Mouse (Mus musculus): ENCODE measurements at regions not wholly inside any gene's neighbourhood (a gene's known extent, or its start where the extent isn't known, plus 50 kb on each side); places are given as distances from the start of the nearest gene placed in this dataset.

GRCm38 (mm10) chr10:91971951-91972350 lies 750.3 kb downstream of the Nedd1 start:
- TF ChIP-seq CTCF (IDR thresholded peaks at IDR 0.05; ENCODE audit: control insufficient read depth, insufficient read depth, insufficient read length): no peak
- no peak for TF ChIP-seq MYOG (IDR thresholded peaks at IDR 0.05; ENCODE audit: control insufficient read depth, extremely low read depth, insufficient read length)
- no peak for TF ChIP-seq CEBPB (IDR thresholded peaks at IDR 0.05; ENCODE audit: low read depth)
- TF ChIP-seq FOSL1 (IDR thresholded peaks at IDR 0.05; ENCODE audit: insufficient read depth, low read length, poor library complexity, severe bottlenecking): no peak
- TF ChIP-seq MAX (IDR thresholded peaks at IDR 0.05): no peak
- TF ChIP-seq USF1 (IDR thresholded peaks at IDR 0.05; ENCODE audit: low read depth): no peak
- TF ChIP-seq MYOD1 (IDR thresholded peaks at IDR 0.05; ENCODE audit: control insufficient read depth, insufficient read length, low read depth): no peak
- Histone ChIP-seq H3ac (ENCODE audit: control insufficient read depth, insufficient read length, low read depth) (no peak overlapping the region), H3K79me2 (ENCODE audit: control insufficient read depth, insufficient read depth) (no peaks in the 10 kb centered on the region), H3K4me3 (ENCODE audit: insufficient read depth, poor library complexity, severe bottlenecking) (no peak overlapping the region), H3K27me3 (ENCODE audit: control insufficient read depth, insufficient read depth, insufficient read length) (no peaks in the 10 kb centered on the region), H3K36me3 (ENCODE audit: control insufficient read depth, insufficient read depth) (no peaks in the 10 kb centered on the region), H3K79me3 (ENCODE audit: low read depth) (no peaks in the 10 kb centered on the region)

- H3K4me3 ChIP-seq (ENCODE audit: insufficient read depth, poor library complexity, severe bottlenecking): no peak overlapping the region
Measured at GRCm38 (mm10) chr10:91967570-91968310, 754.5 kb downstream of the Nedd1 start.

GRCm38 (mm10) chr10:91959734-91960492 lies 762.3 kb downstream of the Nedd1 start:
- H3K79me3 ChIP-seq (ENCODE audit: low read depth): no peaks in the 10 kb centered on the region
- H3K79me2 ChIP-seq (ENCODE audit: control insufficient read depth, insufficient read depth): no peaks in the 10 kb centered on the region
- TF ChIP-seq CTCF (IDR thresholded peaks at IDR 0.05; ENCODE audit: control insufficient read depth, insufficient read depth, insufficient read length) (no peak), FOSL1 (IDR thresholded peaks at IDR 0.05; ENCODE audit: insufficient read depth, low read length, poor library complexity, severe bottlenecking) (peak; percentile 45), MYOD1 (IDR thresholded peaks at IDR 0.05; ENCODE audit: control insufficient read depth, insufficient read length, low read depth) (no peak)
- no peaks in the 10 kb centered on the region for H3K27me3 ChIP-seq (ENCODE audit: control insufficient read depth, insufficient read depth, insufficient read length)
- no peaks in the 10 kb centered on the region for H3K36me3 ChIP-seq (ENCODE audit: control insufficient read depth, insufficient read depth)
- no peak overlapping the region for H3K4me3 ChIP-seq (ENCODE audit: insufficient read depth, poor library complexity, severe bottlenecking)
- H3ac ChIP-seq (ENCODE audit: control insufficient read depth, insufficient read length, low read depth): no peak overlapping the region

More at GRCm38 (mm10) chr10:91967570-91968310, 754.5 kb downstream of the Nedd1 start:
- Histone ChIP-seq H3K79me2 (ENCODE audit: control insufficient read depth, insufficient read depth) (no peaks in the 10 kb centered on the region), H3K27me3 (ENCODE audit: control insufficient read depth, insufficient read depth, insufficient read length) (no peaks in the 10 kb centered on the region), H3K79me3 (ENCODE audit: low read depth) (no peaks in the 10 kb centered on the region), H3K36me3 (ENCODE audit: control insufficient read depth, insufficient read depth) (no peaks in the 10 kb centered on the region), H3ac (ENCODE audit: control insufficient read depth, insufficient read length, low read depth) (no peak overlapping the region)
- TF ChIP-seq MAX (IDR thresholded peaks at IDR 0.05): no peak
- no peak for TF ChIP-seq CTCF (IDR thresholded peaks at IDR 0.05; ENCODE audit: control insufficient read depth, insufficient read depth, insufficient read length)
- TF ChIP-seq USF1 (IDR thresholded peaks at IDR 0.05; ENCODE audit: low read depth): no peak
- no peak for TF ChIP-seq FOSL1 (IDR thresholded peaks at IDR 0.05; ENCODE audit: insufficient read depth, low read length, poor library complexity, severe bottlenecking)
- no peak for TF ChIP-seq CEBPB (IDR thresholded peaks at IDR 0.05; ENCODE audit: low read depth)
- TF ChIP-seq MYOG (IDR thresholded peaks at IDR 0.05; ENCODE audit: control insufficient read depth, extremely low read depth, insufficient read length): no peak
- no peak for TF ChIP-seq MYOD1 (IDR thresholded peaks at IDR 0.05; ENCODE audit: control insufficient read depth, insufficient read length, low read depth)

- no peaks in the 10 kb centered on the region for H3K36me3 ChIP-seq (ENCODE audit: control insufficient read depth, insufficient read depth)
- no peak overlapping the region for H3ac ChIP-seq (ENCODE audit: control insufficient read depth, insufficient read length, low read depth)
- H3K4me3 ChIP-seq (ENCODE audit: insufficient read depth, poor library complexity, severe bottlenecking): no peak overlapping the region
- no peak for TF ChIP-seq CEBPB (IDR thresholded peaks at IDR 0.05; ENCODE audit: low read depth)
- no peak for TF ChIP-seq USF1 (IDR thresholded peaks at IDR 0.05; ENCODE audit: low read depth)
- no peak for TF ChIP-seq FOSL1 (IDR thresholded peaks at IDR 0.05; ENCODE audit: insufficient read depth, low read length, poor library complexity, severe bottlenecking)
- no peak for TF ChIP-seq CTCF (IDR thresholded peaks at IDR 0.05; ENCODE audit: control insufficient read depth, insufficient read depth, insufficient read length)
- H3K27me3 ChIP-seq (ENCODE audit: control insufficient read depth, insufficient read depth, insufficient read length): no peaks in the 10 kb centered on the region
- no peaks in the 10 kb centered on the region for H3K79me3 ChIP-seq (ENCODE audit: low read depth)
- H3K79me2 ChIP-seq (ENCODE audit: control insufficient read depth, insufficient read depth): no peaks in the 10 kb centered on the region
Measured at GRCm38 (mm10) chr10:91953078-91953477, 769.1 kb downstream of the Nedd1 start.

- no peak overlapping the region for H3K4me3 ChIP-seq (ENCODE audit: insufficient read depth, poor library complexity, severe bottlenecking)
- H3K79me2 ChIP-seq (ENCODE audit: control insufficient read depth, insufficient read depth): no peaks in the 10 kb centered on the region
- no peaks in the 10 kb centered on the region for H3K79me3 ChIP-seq (ENCODE audit: low read depth)
- H3K27me3 ChIP-seq (ENCODE audit: control insufficient read depth, insufficient read depth, insufficient read length): no peaks in the 10 kb centered on the region
- no peak overlapping the region for H3ac ChIP-seq (ENCODE audit: control insufficient read depth, insufficient read length, low read depth)
- no peak for TF ChIP-seq CTCF (IDR thresholded peaks at IDR 0.05; ENCODE audit: control insufficient read depth, insufficient read depth, insufficient read length)
- no peak for TF ChIP-seq MYOG (IDR thresholded peaks at IDR 0.05; ENCODE audit: control insufficient read depth, extremely low read depth, insufficient read length)
- TF ChIP-seq FOSL1 (IDR thresholded peaks at IDR 0.05; ENCODE audit: insufficient read depth, low read length, poor library complexity, severe bottlenecking): no peak
- TF ChIP-seq USF1 (IDR thresholded peaks at IDR 0.05; ENCODE audit: low read depth): no peak
- H3K36me3 ChIP-seq (ENCODE audit: control insufficient read depth, insufficient read depth): no peaks in the 10 kb centered on the region
Measured at GRCm38 (mm10) chr10:91923626-91924025, 742.5 kb upstream of the Tmpo start.
